Mouse (Mus musculus) kidney, embryonic 16.5 days (tissue): ENCODE measurements around the gene Nlrp6. TPM values are rescaled to one million over a fixed set of nuclear protein-coding genes. Genes with fewer than 3 reads are reported as not detected.
A peak's percentile ranks its signal among the peaks of the same experiment; 100 is the strongest.

Experiments used
- ATAC-seq: fragments of 200-750 bp; cut with Nextera tagmentation; 2 replicates; pipeline ENCODE4 v1.8.0; 2017; ENCODE audit warnings: moderate TSS enrichment; ENCODE audit not compliant: low FRiP score, low TSS enrichment
- H3K27ac ChIP-seq: fragments of 300-500 bp; sonication (generic); 2 replicates; pipeline ENCODE4 v1.5.1; 2014; ENCODE audit warnings: low read length
- H3K27me3 ChIP-seq: fragments of 300-500 bp; sonication (generic); 2 replicates; pipeline ENCODE4 v1.6.1; 2014; ENCODE audit warnings: low read length, control low read depth, mixed read lengths; ENCODE audit not compliant: insufficient read depth
- H3K36me3 ChIP-seq: fragments of 300-500 bp; sonication (generic); 2 replicates; pipeline ENCODE4 v1.6.1; 2014; ENCODE audit warnings: low read length, control low read depth, mixed read lengths; ENCODE audit not compliant: insufficient read depth
- H3K4me1 ChIP-seq: fragments of 300-500 bp; sonication (generic); 2 replicates; pipeline ENCODE4 v1.6.1; 2014; ENCODE audit warnings: low read length, control low read depth, mixed read lengths; ENCODE audit not compliant: insufficient read depth
- H3K4me2 ChIP-seq: fragments of 300-500 bp; sonication (generic); replicated peaks from 2 replicates; pipeline ENCODE4 v1.6.1; 2014; ENCODE audit warnings: low read depth, low read length
- H3K4me3 ChIP-seq: fragments of 300-500 bp; sonication (generic); 2 replicates; pipeline ENCODE4 v1.5.1; 2014; ENCODE audit warnings: mild to moderate bottlenecking, low read length
- H3K9ac ChIP-seq: fragments of 300-500 bp; sonication (generic); replicated peaks from 2 replicates; pipeline ENCODE4 v1.6.1; 2014; ENCODE audit warnings: low read length
- H3K9me3 ChIP-seq: fragments of 300-500 bp; sonication (generic); 2 replicates; pipeline ENCODE4 v1.6.1; 2016; ENCODE audit warnings: low read length, control low read depth
- WGBS: fragments of 180-500 bp; shearing (Covaris S2); extraction: QIAGEN DNeasy Blood & Tissue Kit; methylation state at CpG from one replicate; pipeline ENCODE4 v1.1.7; 2014; 5-methylcytosine and 5-hydroxymethylcytosine counted together
- polyA plus RNA-seq: library from polyadenylated mRNA; unstranded; fragments of >200 nt; fragmentation: Nextera tagmentation; extraction: Ambion mirVana; gene quantifications from 2 replicates; pipeline ENCODE4 v1.2.1, GENCODE M21; 2015

Gene Nlrp6
- polyA plus RNA-seq, 1 experiment from 2014 or later, result 2.2 TPM

GRCm38 (mm10) chr7:140923070-140923775 lies 2.5 kb downstream of the Nlrp6 start:
- Histone ChIP-seq H3K4me2 (peak overlapping the region; percentile 64), H3K9me3 (no peaks in the 10 kb centered on the region), H3K27me3 (peaks cover 67% of the 10 kb centered on the region), H3K4me3 (peak overlapping the region; percentile 44), H3K36me3 (no peaks in the 10 kb centered on the region), H3K9ac (peak overlapping the region; percentile 31; the same call in 1 of the 2 replicates), H3K4me1 (peaks cover 17% of the 10 kb centered on the region), H3K27ac (no peak overlapping the region)
- 18% methylated on average over 30 of the region's 30 CpGs for WGBS
- ATAC-seq, result no peak

GRCm38 (mm10) chr7:140927181-140927580 lies 6.5 kb downstream of the Nlrp6 start:
- no peaks in the 10 kb centered on the region for H3K9me3 ChIP-seq
- no peaks in the 10 kb centered on the region for H3K36me3 ChIP-seq
- ATAC-seq, result no peak
- no peak overlapping the region for H3K27ac ChIP-seq
- no peak overlapping the region for H3K4me3 ChIP-seq
- H3K4me1 ChIP-seq, result peaks cover 11% of the 10 kb centered on the region
- 82% methylated on average over 6 of the region's 6 CpGs for WGBS
- H3K27me3 ChIP-seq, result peaks cover 34% of the 10 kb centered on the region
- H3K9ac ChIP-seq, result no peak overlapping the region
- no peak overlapping the region for H3K4me2 ChIP-seq

GRCm38 (mm10) chr7:140938436-140938835 lies 17.7 kb downstream of the Nlrp6 start:
- 41% methylated on average over 3 of the region's 3 CpGs for WGBS
- no peaks in the 10 kb centered on the region for H3K9me3 ChIP-seq
- peaks cover 26% of the 10 kb centered on the region; the same call in 1 of the 2 replicates for H3K4me1 ChIP-seq
- H3K9ac ChIP-seq, result no peak overlapping the region
- no peak overlapping the region for H3K4me3 ChIP-seq
- ATAC-seq, result no peak
- no peak overlapping the region for H3K27ac ChIP-seq
- H3K36me3 ChIP-seq, result no peaks in the 10 kb centered on the region
- H3K27me3 ChIP-seq, result no peaks in the 10 kb centered on the region; the same call in 1 of the 2 replicates
- no peak overlapping the region for H3K4me2 ChIP-seq

DNA sequence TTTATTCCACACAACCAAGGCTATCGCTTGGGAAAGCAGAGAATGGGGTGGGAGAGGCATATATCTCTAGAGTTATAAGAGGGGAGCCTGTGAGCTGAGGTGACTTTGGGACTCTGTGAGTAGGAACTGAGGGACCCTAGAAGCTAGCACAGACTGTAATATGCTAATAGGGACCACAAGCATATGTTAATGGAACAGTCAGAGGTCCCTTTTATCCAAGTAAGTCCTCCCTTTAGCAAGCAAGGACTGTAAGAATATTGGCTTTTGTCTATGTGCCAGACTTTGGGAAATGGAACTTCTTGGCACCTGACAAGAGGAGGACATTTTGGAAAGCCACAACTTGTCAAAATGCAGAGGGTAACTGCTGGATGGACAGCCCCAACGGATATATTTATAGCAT lies 18.2 kb downstream of the Nlrp6 start:
- Histone ChIP-seq H3K4me3 (no peak overlapping the region), H3K4me1 (peaks cover 26% of the 10 kb centered on the region; the same call in 1 of the 2 replicates), H3K9me3 (no peaks in the 10 kb centered on the region), H3K27ac (peak overlapping the region; percentile 25; the same call in 1 of the 2 replicates), H3K27me3 (no peaks in the 10 kb centered on the region; the same call in 1 of the 2 replicates), H3K9ac (no peak overlapping the region), H3K36me3 (no peaks in the 10 kb centered on the region), H3K4me2 (no peak overlapping the region)
- ATAC-seq, result no peak
- WGBS, result 15% methylated on average over 2 of the region's 2 CpGs

DNA sequence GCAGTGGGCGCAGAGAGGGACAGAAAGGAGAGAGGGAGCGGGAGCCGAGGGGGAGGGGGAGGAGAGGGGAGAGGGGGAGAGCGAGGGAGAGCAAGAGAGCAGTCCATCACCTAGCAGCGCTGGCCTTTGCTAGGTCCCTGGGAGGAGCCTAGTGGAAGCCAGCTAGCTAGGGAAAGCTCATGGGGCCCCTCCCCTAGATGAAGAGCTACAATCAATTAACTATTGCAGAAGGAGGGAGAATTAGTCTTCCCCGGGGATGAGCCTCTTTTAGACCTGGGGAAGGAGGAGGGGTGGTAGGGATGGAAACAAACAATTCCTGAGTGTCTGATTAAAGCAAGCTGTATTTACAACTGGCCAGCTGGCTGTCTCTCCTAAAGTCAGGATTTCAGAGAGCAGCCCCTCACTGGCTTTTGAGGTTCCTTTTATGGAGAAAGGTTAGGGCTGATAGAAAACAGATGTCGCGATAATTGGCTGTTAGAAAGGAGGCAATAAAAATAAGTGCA lies 19.0 kb downstream of the Nlrp6 start:
- Histone ChIP-seq H3K4me1 (peaks cover 26% of the 10 kb centered on the region; the same call in 1 of the 2 replicates), H3K36me3 (no peaks in the 10 kb centered on the region), H3K9ac (peak overlapping the region; percentile 35; the same call in 1 of the 2 replicates), H3K27me3 (no peaks in the 10 kb centered on the region; the same call in 1 of the 2 replicates), H3K9me3 (no peaks in the 10 kb centered on the region), H3K27ac (peak overlapping the region; percentile 25; the same call in 1 of the 2 replicates), H3K4me3 (no peak overlapping the region; the same call in 1 of the 2 replicates), H3K4me2 (peak overlapping the region; percentile 35)
- ATAC-seq, result peak; percentile 43
- WGBS, result 3% methylated on average over 6 of the region's 8 CpGs

- peak within 1 kb of the TSS; percentile 61 for H3K4me3 ChIP-seq
- 2% methylated on average over 33 of the region's 33 CpGs for WGBS
- ATAC-seq, result peak; percentile 87
Measured at GRCm38 (mm10) chr7:140941222-140942051, 20.7 kb downstream of the Nlrp6 start, which contains the start of gene Pgghg. Gene Pgghg, plus strand, starts transcription at chr7:140941391.

DNA sequence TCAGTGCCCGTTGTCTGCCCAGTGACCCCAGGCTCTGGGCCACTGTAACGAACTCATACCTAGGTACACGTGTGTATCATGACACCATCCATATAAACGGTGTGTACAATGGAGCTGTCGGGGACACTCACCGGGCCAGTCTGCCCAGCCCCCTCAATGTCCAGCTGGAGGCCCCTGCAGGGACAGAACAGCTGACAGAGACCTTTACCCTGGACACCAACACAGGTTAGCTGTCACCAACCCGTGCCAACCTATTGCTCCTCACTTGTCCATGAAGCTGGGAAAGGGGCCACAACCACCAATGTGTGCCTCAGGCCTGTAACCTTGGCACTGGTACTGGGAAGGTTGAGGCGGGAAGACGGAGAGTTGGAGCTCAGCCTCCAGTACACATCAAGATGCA lies 21.6 kb downstream of the Nlrp6 start:
- no peaks in the 10 kb centered on the region for H3K27me3 ChIP-seq
- peak overlapping the region; percentile 83 for H3K27ac ChIP-seq
- 0 out of 2 replicates have a peak, but pooled peaks have one; percentile 7 for ATAC-seq
- no peaks in the 10 kb centered on the region for H3K9me3 ChIP-seq
- peak overlapping the region; percentile 80 for H3K9ac ChIP-seq
- H3K4me2 ChIP-seq, result peak overlapping the region; percentile 75
- peaks cover 26% of the 10 kb centered on the region; the same call in 1 of the 2 replicates for H3K4me1 ChIP-seq
- WGBS, result 48% methylated on average over 9 of the region's 9 CpGs
- peak overlapping the region; percentile 61 for H3K4me3 ChIP-seq
- peaks cover 10% of the 10 kb centered on the region; the same call in 1 of the 2 replicates for H3K36me3 ChIP-seq

More at GRCm38 (mm10) chr7:140941222-140942051, 20.7 kb downstream of the Nlrp6 start, which contains the start of gene Pgghg:
- Histone ChIP-seq H3K36me3 (peaks cover 4% of the 10 kb centered on the region; the same call in 1 of the 2 replicates), H3K27ac (peak within 1 kb of the TSS; percentile 83), H3K9me3 (no peaks in the 10 kb centered on the region), H3K9ac (peak within 1 kb of the TSS; percentile 80), H3K4me2 (peak within 1 kb of the TSS; percentile 75), H3K4me1 (peaks cover 26% of the 10 kb centered on the region; the same call in 1 of the 2 replicates), H3K27me3 (no peaks in the 10 kb centered on the region; the same call in 1 of the 2 replicates)

DNA sequence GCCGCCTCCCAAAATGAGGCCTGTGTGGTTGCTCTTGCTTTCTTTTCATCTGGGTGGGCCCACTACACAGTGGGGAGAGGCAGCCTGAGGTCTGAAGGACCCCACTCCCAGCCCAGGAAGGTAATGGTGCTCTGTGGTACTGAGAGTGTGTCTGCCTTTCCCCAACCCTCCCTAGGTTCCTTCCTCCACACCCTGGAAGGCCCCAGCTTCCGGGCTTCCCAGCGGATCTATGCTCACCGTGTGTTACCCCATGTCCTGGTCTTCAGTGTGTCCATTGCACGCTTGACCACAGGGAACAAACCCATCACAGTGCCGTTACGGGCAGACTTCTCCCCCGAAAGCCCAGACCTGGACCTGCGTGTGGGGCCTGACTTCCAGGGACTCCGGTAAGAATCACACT lies 22.1 kb downstream of the Nlrp6 start:
- H3K4me3 ChIP-seq, result no peak overlapping the region
- peaks cover 14% of the 10 kb centered on the region for H3K36me3 ChIP-seq
- no peak overlapping the region for H3K9ac ChIP-seq
- WGBS, result 89% methylated on average over 10 of the region's 10 CpGs
- H3K27me3 ChIP-seq, result no peaks in the 10 kb centered on the region
- no peak overlapping the region for H3K4me2 ChIP-seq
- no peak overlapping the region for H3K27ac ChIP-seq
- no peak for ATAC-seq
- H3K9me3 ChIP-seq, result no peaks in the 10 kb centered on the region
- peaks cover 26% of the 10 kb centered on the region; the same call in 1 of the 2 replicates for H3K4me1 ChIP-seq

- H3K27me3 ChIP-seq, result no peaks in the 10 kb centered on the region
- no peaks in the 10 kb centered on the region for H3K9me3 ChIP-seq
- peaks cover 18% of the 10 kb centered on the region for H3K36me3 ChIP-seq
- no peak overlapping the region for H3K4me2 ChIP-seq
- no peak overlapping the region for H3K4me3 ChIP-seq
- WGBS, result 81% methylated on average over 4 of the region's 4 CpGs
- ATAC-seq, result no peak
- H3K27ac ChIP-seq, result no peak overlapping the region
- H3K4me1 ChIP-seq, result peaks cover 26% of the 10 kb centered on the region; the same call in 1 of the 2 replicates
- H3K9ac ChIP-seq, result no peak overlapping the region
Measured at GRCm38 (mm10) chr7:140943356-140943755, 22.7 kb downstream of the Nlrp6 start.
